Mouse (Mus musculus) heart, adult 2 months (tissue): ENCODE data around the gene Il9. TPM values are rescaled to one million over a fixed set of nuclear protein-coding genes. Genes with fewer than 3 reads are reported as not detected.

ENCODE experiments used
- DNase-seq, 2 experiments: peaks; one replicate each; pipeline ENCODE4 v3.0.0; 2021
- H3K27ac ChIP-seq: fragments of 200-600 bp; 2 replicates; pipeline ENCODE4 v1.8.1; 2022
- H3K27me3 ChIP-seq: fragments of 200-500 bp; 2 replicates; pipeline ENCODE4 v1.6.1; 2012; ENCODE audit warnings: mild to moderate bottlenecking, low read length, inconsistent platforms, mixed read lengths; ENCODE audit not compliant: control insufficient read depth, insufficient read depth
- H3K36me3 ChIP-seq: fragments of 200-500 bp; 2 replicates; pipeline ENCODE4 v1.6.1; 2012; ENCODE audit warnings: low read length, inconsistent platforms; ENCODE audit not compliant: control insufficient read depth, insufficient read depth
- H3K4me1 ChIP-seq: fragments of 200-500 bp; 2 replicates; pipeline ENCODE4 v1.6.1; 2011; ENCODE audit warnings: low read length; ENCODE audit not compliant: control insufficient read depth, insufficient read depth
- H3K4me3 ChIP-seq: fragments of 200-600 bp; 2 replicates; pipeline ENCODE4 v1.8.1; 2022
- H3K79me2 ChIP-seq: fragments of 200-500 bp; replicated peaks from 2 replicates; pipeline ENCODE4 v1.6.1; 2012; ENCODE audit warnings: mild to moderate bottlenecking, inconsistent platforms, low read length, moderate library complexity, mixed read lengths; ENCODE audit not compliant: control insufficient read depth, insufficient read depth
- H3K9ac ChIP-seq: fragments of 200-500 bp; 2 replicates; pipeline ENCODE4 v1.6.1; 2012; ENCODE audit warnings: low read depth, mild to moderate bottlenecking, control low read depth, inconsistent platforms, low read length, mixed read lengths
- CTCF ChIP-seq: fragments of 200-600 bp; IDR thresholded peaks from 2 replicates; pipeline ENCODE4 v1.8.1; 2022; ENCODE audit warnings: antibody characterized with exemption, mild to moderate bottlenecking, moderate library complexity
- EP300 ChIP-seq: fragments of 200-500 bp; IDR thresholded peaks from 2 replicates; pipeline ENCODE4 v1.6.1; 2011; ENCODE audit warnings: low read depth, low read length, control low read depth; ENCODE audit not compliant: insufficient read depth
- POLR2A ChIP-seq: fragments of 200-500 bp; IDR thresholded peaks from 2 replicates; pipeline ENCODE4 v1.6.1; 2011; ENCODE audit warnings: mild to moderate bottlenecking, low read depth, low read length, control low read depth; ENCODE audit not compliant: insufficient read depth
- WGBS: fragments of 180-500 bp; shearing (Covaris S2); methylation state at CpG from one replicate; pipeline ENCODE4 v1.1.7; 2018; 5-methylcytosine and 5-hydroxymethylcytosine counted together
- intact Hi-C: fragments of 180-260 bp; cut with DNase I; formaldehyde crosslinking; loops from one replicate; pipeline ENCODE4 v1.15.1; 2025
- polyA plus RNA-seq: library from polyadenylated mRNA; depleted of rRNA; stranded (reverse); fragments of >200 nt; gene quantifications from 2 replicates; pipeline ENCODE4 v1.2.3, GENCODE M21; 2012
- total RNA-seq, 2 experiments: library from RNA; stranded (reverse); gene quantifications; 2 replicates each; pipeline ENCODE4 v1.2.3; 2021

Il9 gene
- total and polyA plus RNA-seq, 3 experiments: not detected

- DNase-seq: no peak
- H3K79me2 ChIP-seq: no peaks in the 10 kb centered on the region
- no peak overlapping the region for H3K4me3 ChIP-seq
- TF ChIP-seq CTCF (no peak), POLR2A (no peak), EP300 (no peak)
- no peaks in the 10 kb centered on the region for H3K36me3 ChIP-seq
- no peaks in the 10 kb centered on the region for H3K27me3 ChIP-seq
- intact Hi-C loops: loop anchor here (5.0 kb wide), 2 partner anchors 179 to 784 kb away; no protein-coding TSS in a partner anchor
- H3K4me1 ChIP-seq: no peaks in the 10 kb centered on the region
- H3K27ac ChIP-seq: no peak overlapping the region
- H3K9ac ChIP-seq: no peak overlapping the region
- 80% methylated on average over 6 of the region's 6 CpGs for WGBS
Observed at GRCm38 (mm10) chr13:56478027-56478426, 4.0 kb downstream of the Il9 start.

GRCm38 (mm10) chr13:56477271-56477670 is 4.8 kb downstream of the Il9 start:
- no peak overlapping the region for H3K9ac ChIP-seq
- H3K4me3 ChIP-seq: no peak overlapping the region
- H3K27me3 ChIP-seq: no peaks in the 10 kb centered on the region
- TF ChIP-seq EP300 (no peak), POLR2A (no peak), CTCF (no peak)
- no peaks in the 10 kb centered on the region for H3K79me2 ChIP-seq
- no peaks in the 10 kb centered on the region for H3K36me3 ChIP-seq
- H3K4me1 ChIP-seq: no peaks in the 10 kb centered on the region
- intact Hi-C loops: loop anchor here (5.0 kb wide), 2 partner anchors 180 to 785 kb away; no protein-coding TSS in a partner anchor
- WGBS: 6% methylated on average over 6 of the region's 6 CpGs
- peak in 1 of 2 experiments; percentile 15 for DNase-seq
- H3K27ac ChIP-seq: no peak overlapping the region

- no peaks in the 10 kb centered on the region for H3K79me2 ChIP-seq
- no peaks in the 10 kb centered on the region for H3K27me3 ChIP-seq
- H3K36me3 ChIP-seq: no peaks in the 10 kb centered on the region
- H3K4me3 ChIP-seq: no peak overlapping the region
- no peaks in the 10 kb centered on the region for H3K4me1 ChIP-seq
- no peak for DNase-seq
- intact Hi-C loops: loop anchor here (5.0 kb wide), 2 partner anchors 181 to 786 kb away; no protein-coding TSS in a partner anchor
- TF ChIP-seq CTCF: no peak
- TF ChIP-seq POLR2A: no peak
- no peak for TF ChIP-seq EP300
- H3K27ac ChIP-seq: no peak overlapping the region
- H3K9ac ChIP-seq: no peak overlapping the region
- WGBS: 54% methylated on average over 5 of the region's 5 CpGs
Observed at GRCm38 (mm10) chr13:56476790-56477189, 5.3 kb downstream of the Il9 start.

- H3K9ac ChIP-seq: no peak overlapping the region
- H3K36me3 ChIP-seq: no peaks in the 10 kb centered on the region
- no peaks in the 10 kb centered on the region for H3K4me1 ChIP-seq
- DNase-seq: peak; percentile 29 to 33
- TF ChIP-seq EP300 (peak; percentile 81), POLR2A (no peak), CTCF (peak; percentile 87)
- H3K79me2 ChIP-seq: no peaks in the 10 kb centered on the region
- no peak overlapping the region for H3K27ac ChIP-seq
- 16% methylated on average over 4 of the region's 4 CpGs for WGBS
- intact Hi-C loops: loop anchor here (1.0 to 5.0 kb wide), 5 partner anchors 81 to 787 kb away; no protein-coding TSS in a partner anchor
- no peak overlapping the region for H3K4me3 ChIP-seq
- H3K27me3 ChIP-seq: no peaks in the 10 kb centered on the region
Observed at GRCm38 (mm10) chr13:56475363-56475762, 6.7 kb downstream of the Il9 start.

- Histone ChIP-seq H3K27ac (no peak overlapping the region), H3K4me1 (no peaks in the 10 kb centered on the region), H3K79me2 (no peaks in the 10 kb centered on the region), H3K9ac (no peak overlapping the region), H3K36me3 (no peaks in the 10 kb centered on the region), H3K4me3 (no peak overlapping the region), H3K27me3 (no peaks in the 10 kb centered on the region)
- TF ChIP-seq CTCF (no peak), POLR2A (no peak), EP300 (no peak)
- 86% methylated on average over 9 of the region's 9 CpGs for WGBS
- DNase-seq: no peak
- intact Hi-C loops: no loop called here
Observed at GRCm38 (mm10) chr13:56472661-56473060, 9.4 kb downstream of the Il9 start.

GRCm38 (mm10) chr13:56471951-56472350 is 10.1 kb downstream of the Il9 start:
- WGBS: 56% methylated on average over 9 of the region's 9 CpGs
- no peak overlapping the region for H3K4me3 ChIP-seq

More at GRCm38 (mm10) chr13:56471951-56472350, 10.1 kb downstream of the Il9 start:
- no peak overlapping the region for H3K9ac ChIP-seq
- H3K79me2 ChIP-seq: no peaks in the 10 kb centered on the region
- H3K36me3 ChIP-seq: no peaks in the 10 kb centered on the region
- H3K4me1 ChIP-seq: no peaks in the 10 kb centered on the region
- DNase-seq: no peak
- TF ChIP-seq POLR2A (no peak), CTCF (no peak), EP300 (no peak)
- intact Hi-C loops: no loop called here
- H3K27ac ChIP-seq: no peak overlapping the region
- no peaks in the 10 kb centered on the region for H3K27me3 ChIP-seq
